Mouse (Mus musculus) erythroblast, embryonic 14.5 days (primary cell): ENCODE results near the gene Klc4.

Experiments used
- GATA1 ChIP-seq: IDR thresholded peaks from 2 replicates; pipeline ENCODE4 v1.6.1; 2012; ENCODE audit warnings: low read length, inconsistent platforms, mixed read lengths
- TAL1 ChIP-seq: IDR thresholded peaks from 3 replicates; pipeline ENCODE4 v1.6.1; 2012; ENCODE audit warnings: low read length, inconsistent platforms, mixed read lengths

GRCm38 (mm10) chr17:46694517-46695063 is 48.8 kb upstream of the Klc4 start:
- TF ChIP-seq GATA1: no peak
- TF ChIP-seq TAL1: no peak
